Comparison of ENCODE assay signal across 20 mouse cellular contexts in genomic region chr19:55322604-55323003, GRCm38 (mm10). TPM values are rescaled to one million over a fixed set of nuclear protein-coding genes. Genes with fewer than 3 reads are reported as not detected.
DNase-seq lines count a peak whose midpoint lies in the region; TF ChIP-seq lines count a peak whose summit lies in the region.
"Had no signal": no experiment of that assay in that cellular context is flagged by ENCODE, and none has a peak within 500 bp of the region (broad histone marks: within the 10 kb centered on the region; RNA-seq: fewer than 3 reads in every experiment).

No protein-coding gene starts in this region.

- peak; percentile 53 for DNase-seq in heart, embryonic 10.5 days (ENCODE audit: low spot score)
- DNase-seq in heart, adult 9 months (ENCODE audit: low spot score in 2 of 2) = no peak
- DNase-seq in ES-E14 (ENCODE audit: low read depth, low spot score) = no peak
- DNase-seq in left cerebral cortex, adult 9 months (ENCODE audit: low spot score in 2 of 2) = no peak
- no peak for DNase-seq in frontal cortex, postnatal 36 days (ENCODE audit: low spot score in 2 of 2)
- DNase-seq: adrenal gland, adult 8-10 months; adrenal gland, postnatal 14 days; adrenal gland, postnatal 36 days; cerebellum, adult 11-12 months; cerebellum, adult 8-10 months; cerebellum, adult 9-11 months; cerebellum, postnatal 14 days; cerebellum, postnatal 36 days; embryo, embryonic 11 days had no signal

- no peak overlapping the region for H3K9ac ChIP-seq in ES-E14 (ENCODE audit: insufficient read depth, low read depth, low read length, poor library complexity, severe bottlenecking)
- H3K9ac ChIP-seq: embryonic facial prominence, embryonic 13.5 days; embryonic facial prominence, embryonic 15.5 days; forebrain, embryonic 12.5 days had no signal

- no peak overlapping the region for H3K27ac ChIP-seq in heart, embryonic 10.5 days
- no peak overlapping the region for H3K27ac ChIP-seq in ES-E14 (ENCODE audit: insufficient read depth, low read depth, low read length, poor library complexity, severe bottlenecking)
- H3K27ac ChIP-seq: embryonic facial prominence, embryonic 13.5 days; embryonic facial prominence, embryonic 15.5 days; forebrain, embryonic 10.5 days; forebrain, embryonic 12.5 days had no signal

- H3K27me3 ChIP-seq in heart, embryonic 10.5 days (ENCODE audit: insufficient read depth, poor library complexity, severe bottlenecking) = no peaks in the 10 kb centered on the region
- H3K27me3 ChIP-seq: embryonic facial prominence, embryonic 13.5 days; embryonic facial prominence, embryonic 15.5 days; forebrain, embryonic 12.5 days; Patski had no signal

- no peaks in the 10 kb centered on the region for H3K9me3 ChIP-seq in heart, embryonic 10.5 days
- no peaks in the 10 kb centered on the region for H3K9me3 ChIP-seq in ES-E14 (ENCODE audit: control insufficient read depth, insufficient read depth, low read depth, low read length)
- H3K9me3 ChIP-seq: embryonic facial prominence, embryonic 13.5 days; embryonic facial prominence, embryonic 15.5 days; forebrain, embryonic 10.5 days; forebrain, embryonic 12.5 days had no signal

- no peak overlapping the region for H3K4me3 ChIP-seq in heart, embryonic 10.5 days
- H3K4me3 ChIP-seq in ES-E14 (ENCODE audit: insufficient read depth in 1 of 2, low read depth in 1 of 2, low read length in 2 of 2, poor library complexity in 1 of 2, severe bottlenecking in 1 of 2) = no peak overlapping the region
- H3K4me3 ChIP-seq: embryonic facial prominence, embryonic 13.5 days; embryonic facial prominence, embryonic 15.5 days; erythroblast, embryonic 14.5 days; forebrain, embryonic 10.5 days; forebrain, embryonic 12.5 days had no signal

- WGBS in heart, embryonic 10.5 days = 91% methylated on average over 8 of the region's 8 CpGs

- in situ Hi-C loops in ES-E14 (cut with MboI; ENCODE audit: low sequenced_read_pairs in 2 of 2, unreplicated experiment in 2 of 2) = no loop called here

- peaks cover 29% of the 10 kb centered on the region for H3K36me3 ChIP-seq in heart, embryonic 10.5 days
- no peaks in the 10 kb centered on the region for H3K36me3 ChIP-seq in ES-E14 (ENCODE audit: control insufficient read depth, insufficient read depth, low read length, poor library complexity, severe bottlenecking)

- H3K4me1 ChIP-seq in heart, embryonic 10.5 days = no peaks in the 10 kb centered on the region
- H3K4me1 ChIP-seq in ES-E14 (ENCODE audit: control insufficient read depth in 2 of 2, insufficient read depth in 2 of 2, low read length in 2 of 2, poor library complexity in 1 of 2) = no peaks in the 10 kb centered on the region
- H3K4me1 ChIP-seq: embryonic facial prominence, embryonic 15.5 days; forebrain, embryonic 12.5 days had no signal

TF ChIP-seq in ES-E14, 5 proteins besides CTCF, POLR2A, EP300 and RAD21:
- peak; percentile 92 for TF ChIP-seq MAFK (IDR thresholded peaks at IDR 0.05; ENCODE audit: insufficient read depth, low read depth, low read length)
- TF ChIP-seq HCFC1 (IDR thresholded peaks at IDR 0.05; ENCODE audit: borderline replicate concordance, insufficient read depth, low read length) = no peak
- no peak for TF ChIP-seq CHD2 (IDR thresholded peaks at IDR 0.05; ENCODE audit: low read depth, low read length)
- no peak for TF ChIP-seq ZC3H11A (IDR thresholded peaks at IDR 0.05; ENCODE audit: borderline replicate concordance, low read depth, low read length)
- no peak for TF ChIP-seq ZNF384 (IDR thresholded peaks at IDR 0.05; ENCODE audit: low read depth, low read length)

RNA-seq across cellular contexts. Expression of gene Vti1a, which starts 6.5 kb away (rescaled TPM):
- 22.2 and 26.5 TPM in 2 replicates for polyA plus RNA-seq in heart, embryonic 10.5 days (2016; fragmentation: Nextera tagmentation; extraction: Ambion mirVana)
- 13.3 and 14.9 TPM in 2 replicates for total RNA-seq in ES-E14 (2012; rRNA removed)

RNA-seq across cellular contexts. Expression of gene Zdhhc6, which starts 6.8 kb away (rescaled TPM):
- 93.8 and 103 TPM in 2 replicates for polyA plus RNA-seq in heart, embryonic 10.5 days (2016; fragmentation: Nextera tagmentation; extraction: Ambion mirVana)
- 56.8 and 64.3 TPM in 2 replicates for total RNA-seq in ES-E14 (2012; rRNA removed)
